Comparison of ENCODE assay signal across 8 mouse cellular contexts in genomic region chr2:85050001-85050634, GRCm38 (mm10). TPM values are rescaled to one million over a fixed set of nuclear protein-coding genes. Genes with fewer than 3 reads are reported as not detected.
DNase-seq lines count a peak whose midpoint lies in the region; ATAC-seq and TF ChIP-seq lines count a peak whose summit lies in the region.

No protein-coding gene starts in this region.

- H3K27ac ChIP-seq in forebrain, postnatal 0 days (ENCODE audit: low read depth, low read length) = 0 out of 2 replicates have a peak overlapping the region, but pooled peaks have one; percentile 21

- TF ChIP-seq CTCF in forebrain, postnatal 0 days (IDR thresholded peaks at IDR 0.05; ENCODE audit: low read depth) = no peak

- peak; percentile 98 for DNase-seq in 3T3-L1 (ENCODE audit: low read depth, low spot score)
- DNase-seq in adrenal gland, postnatal 14 days = peak; percentile 88
- DNase-seq in forebrain, postnatal 0 days = peak; percentile 48
- DNase-seq in heart, postnatal 4 days = peak; percentile 81
- DNase-seq in layer of hippocampus, adult 9-11 months = peak; percentile 68
- DNase-seq in lung, postnatal 14 days = peak; percentile 75
- DNase-seq in right cerebral cortex, postnatal 14 days = peak; percentile 31
- DNase-seq in spleen, postnatal 14 days (ENCODE audit: low spot score in 2 of 2) = no peak

- H3K9ac ChIP-seq in forebrain, postnatal 0 days = no peak overlapping the region

- peaks cover 30% of the 10 kb centered on the region for H3K4me1 ChIP-seq in forebrain, postnatal 0 days (ENCODE audit: insufficient read depth)

- peak overlapping the region; percentile 54 for H3K4me2 ChIP-seq in forebrain, postnatal 0 days (ENCODE audit: low read depth)

- 7% methylated on average over 9 of the region's 10 CpGs for WGBS in forebrain, postnatal 0 days

- no peaks in the 10 kb centered on the region for H3K9me3 ChIP-seq in forebrain, postnatal 0 days (ENCODE audit: low read length)

- H3K36me3 ChIP-seq in forebrain, postnatal 0 days (ENCODE audit: insufficient read depth) = peaks cover 51% of the 10 kb centered on the region

- H3K4me3 ChIP-seq in forebrain, postnatal 0 days (ENCODE audit: low read depth, low read length) = peak overlapping the region; percentile 16; the same call in 1 of the 2 replicates

- ATAC-seq in forebrain, postnatal 0 days = no peak

- H3K27me3 ChIP-seq in forebrain, postnatal 0 days (ENCODE audit: insufficient read depth, low read length) = no peaks in the 10 kb centered on the region

RNA-seq across cellular contexts. Expression of gene Tnks1bp1, which starts 2.3 kb away (rescaled TPM):
- 111 and 120 TPM in 2 replicates for total RNA-seq in adrenal gland, postnatal 14 days (2021)
- total RNA-seq in forebrain, postnatal 0 days (2014; rRNA removed) = 47.9 and 77.0 TPM in 2 replicates
- polyA plus RNA-seq in forebrain, postnatal 0 days (2015; fragmentation: Nextera tagmentation; extraction: Ambion mirVana) = 15.7 and 22.8 TPM in 2 replicates
- total RNA-seq in heart, postnatal 4 days (2021) = 10 to 100 TPM; 87.1 to 88.2 TPM

RNA-seq across cellular contexts. Expression of gene P2rx3, which starts 12.9 kb away (rescaled TPM):
- 0.59 and 0.60 TPM in 2 replicates for total RNA-seq in adrenal gland, postnatal 14 days (2021)
- 1.2 TPM in 1 of 2 replicates, not detected in the other for total RNA-seq in forebrain, postnatal 0 days (2014; rRNA removed)
- 0.35 and 0.41 TPM in 2 replicates for polyA plus RNA-seq in forebrain, postnatal 0 days (2015; fragmentation: Nextera tagmentation; extraction: Ambion mirVana)
- under 1 TPM; 0.14 to 0.24 TPM for total RNA-seq in heart, postnatal 4 days (2021)

RNA-seq across cellular contexts. Expression of gene Ssrp1, which starts 13.1 kb away (rescaled TPM):
- 115 and 123 TPM in 2 replicates for total RNA-seq in adrenal gland, postnatal 14 days (2021)
- total RNA-seq in forebrain, postnatal 0 days (2014; rRNA removed) = 131 and 144 TPM in 2 replicates
- 137 and 155 TPM in 2 replicates for polyA plus RNA-seq in forebrain, postnatal 0 days (2015; fragmentation: Nextera tagmentation; extraction: Ambion mirVana)
- total RNA-seq in heart, postnatal 4 days (2021) = 100 to 1,000 TPM; 106 to 108 TPM

Comparison
In these comparisons a context has a peak if more than half of its experiments do, and no peak if none do; other contexts are left out.
1. DNase-seq: peak in 3T3-L1 (single experiment), adrenal gland, postnatal 14 days (single experiment), forebrain, postnatal 0 days (single experiment), heart, postnatal 4 days (single experiment), layer of hippocampus, adult 9-11 months (single experiment), lung, postnatal 14 days (single experiment) and right cerebral cortex, postnatal 14 days (single experiment); none in spleen, postnatal 14 days (0 of 2).